Mouse (Mus musculus) CH12F3 (cell line): Measurements from ENCODE around the gene Ppp1r12a.

ENCODE experiments used
- in situ Hi-C: fragments of 300-500 bp; cut with MboI; formaldehyde crosslinking; loops from 2 replicates; pipeline ENCODE4 v1.14.3; 2020; ENCODE audit warnings: low sequenced_read_pairs

Ppp1r12a gene

DNA sequence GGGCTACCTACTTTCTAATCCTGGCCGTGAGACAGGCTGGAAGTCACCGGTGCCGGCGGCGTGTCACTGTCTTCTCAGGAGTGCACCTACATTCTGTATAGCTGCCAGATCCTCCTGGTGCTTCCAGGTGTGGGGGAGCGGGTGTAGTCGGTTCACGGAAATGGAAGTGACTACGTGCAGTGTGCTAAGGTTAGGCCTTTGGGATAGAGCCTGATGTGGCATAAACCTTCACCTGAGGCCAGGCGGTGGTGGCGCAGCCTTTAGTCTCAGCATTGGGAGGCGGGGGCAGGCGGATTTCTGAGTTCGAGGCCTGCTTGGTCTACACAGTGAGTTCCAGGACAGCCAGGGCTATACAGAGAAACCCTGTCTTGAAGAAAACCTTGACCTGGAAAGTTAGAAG lies 3.0 kb upstream of the Ppp1r12a start:
- in situ Hi-C loops, result no loop called here

DNA sequence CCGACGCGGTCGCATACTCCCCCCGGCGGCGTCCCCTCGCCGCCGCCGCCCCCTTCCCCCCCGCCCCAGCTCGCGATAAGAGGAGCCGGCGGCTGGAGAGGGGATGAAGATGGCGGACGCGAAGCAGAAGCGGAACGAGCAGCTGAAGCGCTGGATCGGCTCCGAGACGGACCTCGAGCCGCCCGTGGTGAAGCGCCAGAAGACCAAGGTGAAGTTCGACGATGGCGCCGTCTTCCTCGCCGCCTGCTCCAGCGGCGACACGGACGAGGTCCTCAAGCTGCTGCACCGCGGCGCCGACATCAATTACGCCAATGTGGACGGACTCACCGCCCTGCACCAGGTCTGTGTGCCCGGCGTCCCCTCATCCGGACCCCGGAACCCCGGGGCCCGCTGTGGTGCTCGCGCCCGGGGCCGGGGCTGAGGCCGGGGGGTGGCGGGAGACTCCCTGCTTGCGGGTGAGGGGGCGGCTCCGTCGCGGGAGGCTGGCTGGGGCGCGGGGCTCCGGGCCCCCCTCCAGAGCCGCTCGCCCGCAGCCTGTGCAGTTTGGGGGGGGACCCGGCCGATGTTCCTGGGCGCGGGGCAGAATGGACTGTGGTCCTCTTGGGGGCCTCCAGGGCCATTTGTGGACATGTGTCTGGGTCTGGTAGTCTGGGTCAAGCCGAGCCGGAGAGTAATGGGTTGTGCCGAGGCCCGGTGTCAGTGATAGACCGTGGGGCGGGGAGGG lies 466 bp downstream of the Ppp1r12a start:
- in situ Hi-C loops, result no loop called here

DNA sequence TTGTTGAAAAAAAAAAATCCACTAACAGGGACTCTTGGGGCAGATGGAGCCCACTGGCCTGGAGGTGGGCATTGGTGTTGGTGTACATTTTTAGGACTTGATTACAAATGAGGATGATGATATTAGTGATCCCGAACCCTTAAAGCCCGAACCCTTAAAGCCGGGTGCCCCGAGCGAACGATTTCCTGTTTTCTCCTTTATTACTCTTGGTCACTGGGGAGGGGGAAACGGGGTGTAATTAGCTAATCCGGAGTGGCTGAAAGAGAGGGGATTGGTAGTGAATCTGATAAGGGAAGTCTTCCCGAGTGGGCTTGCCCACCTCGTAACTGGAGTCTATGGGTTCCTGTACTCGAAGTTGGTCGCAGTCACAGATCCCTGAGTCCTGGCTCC lies 1.0 kb downstream of the Ppp1r12a start:
- in situ Hi-C loops, result no loop called here

DNA sequence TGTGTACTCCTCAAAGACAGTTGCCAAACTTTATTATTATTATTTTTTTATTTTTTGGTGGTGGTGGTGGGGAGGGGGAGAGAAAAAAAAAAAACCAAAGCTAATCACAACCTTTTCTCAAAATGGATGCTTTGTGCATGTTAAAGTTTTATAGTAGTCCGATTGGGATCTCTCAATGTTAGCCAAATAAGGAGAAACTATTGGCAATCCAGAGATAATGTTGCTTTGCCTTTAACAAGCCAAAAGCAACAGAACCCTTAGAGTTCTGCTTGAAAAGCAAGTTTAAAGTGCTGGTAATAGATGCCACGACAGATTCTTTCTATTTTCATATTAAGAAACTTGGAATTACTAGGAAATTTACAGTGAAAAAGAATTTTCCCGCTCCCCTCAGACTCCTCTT lies 1.5 kb downstream of the Ppp1r12a start:
- in situ Hi-C loops, result no loop called here

DNA sequence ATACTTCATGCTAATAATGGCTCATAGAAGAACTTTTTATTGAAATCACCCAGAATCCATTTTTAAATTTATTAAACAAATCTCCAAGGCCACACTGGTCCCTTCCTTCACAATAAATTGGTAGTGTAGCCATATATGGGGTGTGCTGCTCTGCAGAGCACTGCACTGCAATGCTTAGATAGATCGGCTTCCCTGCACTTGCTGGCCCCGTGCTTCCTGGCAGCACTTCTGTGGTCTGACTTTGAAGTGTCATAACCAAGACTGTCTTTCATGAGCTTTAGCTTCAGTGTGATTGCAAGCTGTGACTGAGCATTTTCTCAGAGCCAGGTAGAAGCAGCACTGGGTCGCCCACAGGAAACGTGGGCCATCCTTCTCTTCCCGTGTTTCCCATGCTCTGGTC lies 5.8 kb downstream of the Ppp1r12a start:
- in situ Hi-C loops, result no loop called here

DNA sequence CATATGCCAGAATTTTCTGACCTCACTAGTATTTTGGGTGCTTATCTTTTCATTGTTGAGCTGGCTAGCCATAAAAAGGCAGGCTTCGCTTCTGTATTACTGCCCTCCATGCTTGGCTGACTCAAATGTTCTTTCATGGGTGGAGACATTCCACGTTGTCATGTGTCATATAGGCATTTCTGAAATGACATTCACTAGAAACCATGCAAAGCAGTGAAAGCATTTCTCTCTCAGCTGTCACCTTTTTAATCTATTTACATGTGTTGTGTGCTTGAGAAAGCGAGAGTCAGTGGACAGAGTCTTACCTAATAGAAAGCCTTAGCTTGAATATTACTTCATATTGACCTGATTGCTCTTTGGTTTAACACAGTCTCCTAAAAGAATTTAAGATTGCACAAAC lies 8.8 kb downstream of the Ppp1r12a start:
- in situ Hi-C loops, result no loop called here

DNA sequence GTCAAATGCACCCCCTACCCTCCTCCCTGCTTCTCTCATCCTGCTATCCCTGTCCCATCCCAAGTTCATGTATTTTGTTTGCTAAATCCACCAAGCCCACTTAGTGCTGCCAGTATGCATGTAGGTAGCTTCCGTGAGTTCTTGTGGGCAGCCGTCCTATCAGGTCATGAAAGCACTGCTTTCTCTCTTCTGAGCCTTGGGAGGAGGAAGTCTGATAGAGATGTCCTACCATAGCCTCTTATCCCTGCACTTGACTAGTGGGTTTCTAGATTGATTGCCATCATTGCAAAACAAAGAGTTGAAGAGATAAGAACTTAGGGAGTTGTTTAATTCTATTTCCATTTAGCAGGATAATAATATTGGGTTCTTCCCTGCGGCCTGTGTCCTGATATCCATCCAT lies 9.6 kb downstream of the Ppp1r12a start:
- in situ Hi-C loops, result no loop called here

DNA sequence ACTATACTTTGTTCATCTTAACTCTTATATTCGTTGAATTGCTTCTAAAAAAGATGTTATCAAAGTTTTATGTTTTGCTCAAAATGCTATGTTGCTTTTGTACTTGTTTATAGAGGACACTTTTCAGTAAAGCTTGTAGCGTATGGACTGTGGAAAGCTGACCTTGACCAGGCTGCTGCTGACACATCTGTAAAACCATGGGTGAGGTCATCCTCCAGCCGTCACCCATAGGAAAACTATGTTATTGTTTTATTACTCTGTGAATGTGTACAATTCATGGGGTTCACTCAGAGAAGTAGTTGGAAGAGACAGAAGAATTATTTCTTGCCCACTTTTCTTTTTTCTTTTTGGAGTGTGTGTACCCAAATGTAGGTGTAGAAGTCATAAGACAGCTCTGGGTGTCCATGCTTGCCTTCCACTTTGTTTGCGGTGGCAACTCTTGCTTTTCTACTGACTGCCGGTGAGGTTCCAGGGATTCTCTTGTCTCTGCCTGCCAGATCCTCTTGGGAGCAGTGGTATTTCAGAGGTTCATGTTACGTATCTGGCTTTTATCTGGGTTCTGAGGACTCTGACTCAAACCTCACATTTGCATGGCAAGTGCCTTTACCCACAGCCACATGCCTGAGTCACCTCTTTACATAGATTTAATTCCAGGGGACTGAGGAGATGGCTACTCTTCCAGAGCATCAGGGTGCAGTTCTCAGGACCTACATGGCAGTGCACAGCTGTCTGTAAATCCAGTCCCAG lies 11.0 kb downstream of the Ppp1r12a start:
- in situ Hi-C loops, result no loop called here

DNA sequence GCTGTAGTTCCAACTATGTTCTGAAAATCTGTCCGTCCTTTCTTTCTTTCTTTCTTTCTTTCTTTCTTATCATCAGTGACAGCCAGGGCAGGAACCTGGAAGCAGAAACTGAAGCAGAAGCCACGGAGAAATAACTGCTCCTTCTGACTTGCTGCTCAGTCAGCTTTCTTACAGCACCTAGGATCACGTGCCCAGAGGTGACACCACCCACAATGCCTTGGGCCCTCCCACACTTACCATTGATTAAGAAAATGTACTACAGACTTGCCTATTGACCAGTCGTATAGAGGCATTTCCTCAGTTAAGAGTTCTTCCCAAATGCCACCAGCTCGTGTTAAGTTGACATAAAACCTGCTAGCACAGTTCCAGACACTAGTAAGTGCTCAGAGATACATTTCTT lies 12.1 kb downstream of the Ppp1r12a start:
- in situ Hi-C loops, result no loop called here

DNA sequence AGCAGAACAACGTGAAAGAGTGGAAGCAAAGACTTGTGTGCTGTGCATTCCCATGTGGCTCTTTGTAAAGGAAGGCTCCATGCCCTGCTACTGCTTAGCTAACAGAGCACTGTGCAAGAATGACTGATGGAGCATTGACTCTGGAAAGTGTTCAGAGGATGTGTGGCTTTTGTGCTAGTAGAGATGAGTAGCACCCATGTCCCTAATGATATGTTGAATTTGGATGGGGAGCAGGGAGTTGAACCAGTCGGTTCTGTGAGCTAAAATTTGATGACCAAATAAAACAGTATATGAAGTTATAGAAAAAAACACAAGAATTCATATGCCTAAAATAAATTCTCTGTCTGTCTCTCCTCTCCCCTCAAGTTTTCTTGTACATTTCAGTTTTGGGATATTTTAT lies 13.9 kb downstream of the Ppp1r12a start:
- in situ Hi-C loops, result no loop called here

DNA sequence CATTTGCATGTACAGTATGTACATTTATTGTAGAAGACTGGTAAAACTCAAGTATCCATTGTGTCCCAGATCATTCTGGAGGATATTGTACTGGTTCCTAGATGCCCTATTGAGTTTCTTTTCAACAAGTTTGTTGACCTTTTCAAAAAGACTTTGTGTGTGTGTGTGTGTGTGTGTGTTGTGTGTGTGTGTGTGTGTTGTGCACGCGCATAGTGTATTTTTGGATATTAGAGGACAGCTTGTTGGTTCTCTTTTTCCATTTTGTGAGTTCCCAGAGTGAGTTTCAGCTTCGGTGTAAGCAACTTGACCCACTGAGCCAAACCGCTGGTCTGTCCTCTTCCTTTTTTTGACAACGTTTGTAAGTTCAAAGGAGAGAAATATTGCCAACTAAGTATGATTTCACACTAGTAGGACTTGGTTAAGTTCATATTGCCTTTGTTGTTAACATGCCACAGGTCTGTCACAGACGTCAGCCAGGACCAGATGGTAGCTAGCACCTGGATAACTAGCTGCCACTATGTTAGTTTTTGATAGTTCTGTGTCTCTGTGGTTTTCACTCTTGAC lies 16.4 kb downstream of the Ppp1r12a start:
- in situ Hi-C loops, result no loop called here

DNA sequence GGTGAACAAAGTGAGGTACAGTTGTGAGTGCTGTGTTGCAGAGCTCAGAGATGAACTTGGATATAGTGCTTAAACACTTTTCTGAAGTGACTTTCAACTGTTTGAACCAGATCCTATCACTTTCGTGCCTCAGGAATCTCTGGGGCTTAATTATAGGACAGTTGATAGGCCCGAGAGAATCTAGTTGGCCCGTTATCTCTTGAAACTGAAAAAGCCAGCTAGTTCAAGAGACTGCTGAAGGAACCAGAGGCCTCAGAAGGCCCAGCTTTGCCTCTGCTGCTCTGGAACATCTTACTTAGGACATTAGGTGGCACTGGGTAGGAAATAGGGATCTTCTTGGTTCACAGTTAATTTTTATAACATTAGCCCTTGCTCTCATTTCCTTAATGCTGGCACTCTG lies 17.4 kb downstream of the Ppp1r12a start:
- in situ Hi-C loops, result no loop called here

DNA sequence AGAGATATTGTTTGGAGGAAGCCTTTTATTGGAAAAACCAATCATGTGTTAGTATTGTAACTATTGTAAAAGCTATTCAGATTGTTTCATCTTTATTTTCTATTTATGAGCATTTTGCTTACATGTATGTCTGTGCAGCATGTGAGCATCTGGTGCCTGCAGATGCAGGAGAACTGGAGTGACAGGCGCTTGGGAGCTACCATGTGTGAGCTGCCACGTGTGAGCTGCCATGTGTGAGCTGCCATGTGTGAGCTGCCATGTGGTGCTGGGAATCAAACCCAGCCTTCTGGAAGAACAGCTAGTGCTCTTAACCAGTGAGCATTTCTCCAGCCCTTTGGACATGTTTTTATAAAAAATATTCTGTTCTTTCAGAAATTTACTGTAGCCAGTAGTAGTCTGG lies 18.3 kb downstream of the Ppp1r12a start:
- in situ Hi-C loops, result no loop called here

DNA sequence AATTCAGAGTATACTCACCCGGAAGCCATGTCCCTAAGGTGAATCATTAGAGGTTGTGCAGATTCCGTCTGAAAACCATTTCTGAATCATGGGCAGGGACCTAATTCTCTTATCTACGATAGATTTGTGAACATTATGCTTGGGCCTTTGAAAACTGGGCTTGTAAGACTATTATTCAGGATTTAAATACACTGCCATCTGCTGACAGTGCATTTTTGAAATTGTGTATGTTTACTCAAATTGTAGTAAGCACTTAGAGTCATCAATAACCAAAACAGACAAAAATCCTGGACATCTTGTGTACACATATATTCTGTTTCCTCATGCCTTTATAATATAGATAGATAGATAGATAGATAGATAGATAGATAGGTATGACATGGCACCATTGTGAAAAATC lies 19.9 kb downstream of the Ppp1r12a start:
- in situ Hi-C loops, result no loop called here

DNA sequence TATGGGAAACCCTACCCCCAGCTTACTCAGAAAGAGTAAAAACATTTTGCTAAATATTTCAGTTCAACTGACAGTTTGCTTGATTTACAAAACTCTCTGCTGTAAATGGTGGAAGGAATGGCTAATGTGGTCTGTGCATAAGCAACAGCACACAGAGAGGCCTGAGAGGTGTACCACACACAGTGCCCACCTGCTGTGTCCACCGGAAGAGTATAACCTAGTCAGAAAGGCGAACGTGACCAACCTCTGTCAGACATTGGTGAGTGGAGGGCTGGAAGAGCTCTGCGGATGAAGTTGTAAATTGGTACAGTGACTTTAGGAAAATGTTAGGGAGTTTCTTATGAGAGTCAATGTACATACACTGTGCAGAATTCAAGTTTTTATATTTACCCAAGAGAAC lies 20.4 kb downstream of the Ppp1r12a start:
- in situ Hi-C loops, result no loop called here

DNA sequence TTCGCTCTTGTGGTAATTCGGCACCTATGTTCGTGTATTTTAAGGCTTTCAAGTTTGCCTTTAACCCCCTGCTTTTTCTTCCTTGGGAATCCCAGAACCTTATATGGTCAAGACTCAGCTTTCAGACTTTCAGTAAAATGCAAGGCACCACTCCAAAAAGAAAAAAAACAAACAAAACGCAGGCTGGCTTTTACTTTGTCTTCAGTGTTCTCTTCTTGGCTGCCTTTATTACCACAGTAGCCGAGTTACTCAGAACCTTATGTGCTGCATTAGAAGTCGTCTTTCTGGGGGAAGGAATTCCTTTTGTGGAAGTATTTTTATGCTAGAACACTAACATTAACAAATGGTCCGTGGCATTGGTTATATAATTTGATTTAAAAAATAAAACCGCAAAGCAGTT lies 22.8 kb downstream of the Ppp1r12a start:
- in situ Hi-C loops, result no loop called here

DNA sequence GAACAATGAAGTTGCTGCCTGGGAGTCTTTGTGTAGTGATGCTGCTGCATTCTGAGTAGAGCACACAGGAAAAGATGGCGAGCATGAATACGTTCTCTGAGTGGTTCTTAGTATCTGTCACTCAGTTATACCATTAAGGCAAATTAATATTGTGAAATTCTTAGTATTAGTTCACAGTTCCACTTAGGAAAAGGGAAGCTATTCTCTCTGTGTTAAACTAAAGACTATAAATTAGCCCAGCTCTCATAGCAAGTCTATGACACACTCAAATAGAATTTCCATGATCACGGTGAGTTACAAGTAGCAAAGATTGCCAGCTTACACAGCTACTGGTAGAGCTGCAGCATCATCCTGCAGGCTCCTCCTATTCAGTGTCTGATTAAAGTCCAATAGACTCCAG lies 23.3 kb downstream of the Ppp1r12a start:
- in situ Hi-C loops, result no loop called here

DNA sequence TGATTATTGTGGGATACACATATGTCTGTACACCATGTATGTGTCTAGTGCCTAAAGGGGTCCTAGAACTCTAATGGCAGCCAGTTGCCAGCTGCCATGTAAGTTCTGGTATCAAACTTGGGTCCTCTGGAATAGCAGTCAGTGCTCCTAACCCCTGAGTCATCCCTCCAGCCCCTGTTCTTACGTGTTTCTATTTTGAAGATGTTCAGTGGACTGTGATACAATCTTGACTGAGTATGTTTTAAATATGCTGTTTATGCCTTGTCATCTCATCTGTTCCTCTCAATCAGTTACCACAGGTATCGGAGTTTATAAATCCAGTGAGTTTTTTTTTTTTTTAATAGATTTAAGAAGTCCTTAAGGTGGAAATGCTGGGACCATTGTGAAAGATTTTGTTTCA lies 27.3 kb downstream of the Ppp1r12a start:
- in situ Hi-C loops, result no loop called here

DNA sequence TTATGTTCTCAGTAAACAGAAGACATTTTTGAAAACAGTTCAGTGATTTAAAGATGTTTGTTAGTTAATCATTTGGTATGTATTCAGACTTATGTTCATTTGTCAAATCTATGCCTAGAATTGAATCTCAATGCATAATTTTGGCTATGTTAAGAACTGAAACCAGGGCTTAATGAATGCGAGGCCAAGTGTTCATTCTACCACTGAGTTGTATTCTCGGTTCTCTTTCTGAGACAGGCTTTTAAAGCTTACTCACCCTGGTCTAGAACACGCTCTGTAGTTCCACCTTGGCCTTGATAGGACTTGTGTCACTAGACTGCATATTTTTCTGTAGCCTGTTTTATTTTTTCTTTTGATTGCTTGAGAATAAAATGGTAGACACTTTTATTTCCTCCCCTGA lies 28.0 kb downstream of the Ppp1r12a start:
- in situ Hi-C loops, result no loop called here

DNA sequence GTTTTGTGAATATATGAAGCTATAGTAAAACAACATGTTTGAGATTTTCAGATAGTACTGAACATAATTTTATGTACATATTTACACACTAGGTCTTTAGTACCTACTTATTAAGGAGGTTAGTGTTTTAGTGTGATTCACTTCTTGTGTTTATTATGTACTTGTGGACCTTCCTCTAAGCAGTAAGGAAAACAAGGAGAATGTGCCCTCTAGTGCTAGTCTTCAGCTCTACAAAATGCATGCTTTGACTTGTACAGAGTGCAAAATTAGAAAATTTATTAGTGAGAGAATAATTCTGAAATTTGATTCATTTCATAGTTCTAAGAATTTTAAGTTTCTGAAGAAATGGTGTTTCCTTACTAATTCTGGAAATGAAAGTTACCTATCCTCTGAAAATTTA lies 28.6 kb downstream of the Ppp1r12a start:
- in situ Hi-C loops, result no loop called here

DNA sequence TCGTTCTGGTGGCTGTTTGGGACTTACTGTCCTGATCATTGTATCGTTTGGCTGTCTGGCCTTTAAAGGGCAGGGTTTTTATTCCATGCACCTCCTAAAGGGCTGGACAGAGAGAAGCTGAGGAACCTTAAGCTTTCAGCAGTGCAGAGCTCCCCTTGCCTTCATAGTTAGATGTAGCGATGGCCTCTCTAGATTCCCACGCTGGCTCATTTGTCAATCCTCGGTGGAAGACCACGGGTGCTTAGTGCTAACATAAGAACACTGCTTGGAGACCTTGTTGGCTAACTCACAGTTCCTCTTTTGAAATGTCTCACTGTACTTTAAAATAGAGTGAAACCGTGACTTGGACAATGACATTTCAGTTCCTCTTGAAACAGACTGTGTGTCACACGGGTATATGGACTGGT lies 29.4 kb downstream of the Ppp1r12a start:
- in situ Hi-C loops, result no loop called here

DNA sequence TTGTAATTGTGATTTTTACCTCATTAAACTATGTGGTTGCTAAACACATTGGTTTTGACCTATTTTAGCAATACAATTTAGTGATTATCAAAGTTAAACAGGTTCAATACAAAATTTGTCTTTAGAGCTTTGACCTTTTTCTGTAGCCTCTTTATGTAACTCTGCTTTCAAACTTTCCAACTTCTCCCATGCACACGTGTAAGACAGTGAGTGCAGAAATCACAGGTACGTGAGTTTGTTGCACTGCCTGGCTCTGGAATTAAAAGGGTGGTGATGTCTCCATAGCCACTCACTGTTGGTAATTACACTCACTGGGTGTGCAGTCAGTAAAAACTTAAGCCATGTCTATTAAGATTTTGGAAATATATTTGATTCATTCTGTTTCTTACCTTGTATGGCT lies 30.3 kb downstream of the Ppp1r12a start:
- in situ Hi-C loops, result no loop called here
